8 mouse cellular contexts compared by ENCODE assay signal in the genomic region with DNA sequence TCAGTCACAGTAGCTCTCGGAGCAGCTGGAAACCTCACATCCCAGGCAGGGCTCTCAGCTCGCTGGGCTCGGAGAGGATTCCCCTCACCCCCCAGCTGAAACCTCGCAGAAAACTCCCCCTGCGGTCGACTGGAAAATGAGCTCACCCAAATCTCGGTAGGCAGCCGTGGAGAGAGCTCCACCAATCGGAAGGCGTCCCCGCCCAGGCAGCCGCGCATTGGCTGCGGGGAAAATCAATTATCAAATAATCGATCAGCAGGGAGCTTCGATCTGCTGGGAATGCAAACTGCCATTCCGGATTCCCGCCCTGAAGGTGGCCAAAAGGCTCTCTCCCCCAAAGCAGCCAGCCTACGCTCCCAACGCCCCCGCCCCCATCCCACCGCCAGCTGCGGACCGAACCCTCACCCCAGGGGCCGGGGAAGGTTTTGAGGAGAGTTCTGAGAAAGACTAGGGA. TPM values are rescaled to one million over a fixed set of nuclear protein-coding genes. Genes with fewer than 3 reads are reported as not detected.
DNase-seq lines count a peak whose midpoint lies in the region; ATAC-seq and TF ChIP-seq lines count a peak whose summit lies in the region.

No protein-coding gene starts in this region.

- no peaks in the 10 kb centered on the region for H3K9me3 ChIP-seq in forebrain, embryonic 16.5 days (ENCODE audit: control insufficient read depth, low read length)

- H3K27ac ChIP-seq in forebrain, embryonic 16.5 days (ENCODE audit: low read length), result peak overlapping the region; percentile 94
- H3K27ac ChIP-seq in layer of hippocampus, adult 2 months, result peak overlapping the region; percentile 52

- TF ChIP-seq POLR2A in lung, adult 2 months (IDR thresholded peaks at IDR 0.05; ENCODE audit: borderline replicate concordance, extremely low read depth, low read depth, low read length), result peak; percentile 82; the same call in 1 of the 2 replicates

- H3K9ac ChIP-seq in forebrain, embryonic 16.5 days (replicated peaks; ENCODE audit: low read depth, low read length), result peak overlapping the region; percentile 87

- peak overlapping the region; percentile 87 for H3K4me2 ChIP-seq in forebrain, embryonic 16.5 days (ENCODE audit: low read length)

- ATAC-seq in forebrain, embryonic 16.5 days, result peak; percentile 87
- peak; percentile 46; the same call in 1 of the 2 replicates for ATAC-seq in neutrophil, adult 5-6 weeks (ENCODE audit: extremely low read depth, insufficient number of reproducible peaks, low FRiP score, poor library complexity, severe bottlenecking)

- peak overlapping the region; percentile 69 for H3K4me3 ChIP-seq in forebrain, embryonic 16.5 days (replicated peaks; ENCODE audit: low read length)
- peak overlapping the region; percentile 56 for H3K4me3 ChIP-seq in layer of hippocampus, adult 2 months
- H3K4me3 ChIP-seq in lung, adult 2 months (replicated peaks; ENCODE audit: extremely low read depth, low read depth, low read length), result peak overlapping the region; percentile 81

- TF ChIP-seq CTCF in layer of hippocampus, adult 2 months (conservative IDR thresholded peaks at IDR 0.05), result peak; percentile 35; the same call in 1 of the 2 replicates
- TF ChIP-seq CTCF in lung, adult 2 months (IDR thresholded peaks at IDR 0.05; ENCODE audit: insufficient read depth, low read length), result no peak

- H3K27me3 ChIP-seq in forebrain, embryonic 16.5 days (replicated peaks; ENCODE audit: control insufficient read depth, insufficient read depth, low read length), result peaks cover 27% of the 10 kb centered on the region

- peak; percentile 96 for DNase-seq in ES-CJ7 (ENCODE audit: low read depth, low spot score)
- DNase-seq in cerebellum, adult 11 months, result peak; percentile 94
- DNase-seq in heart, postnatal 25 days (ENCODE audit: low spot score), result peak; percentile 93
- DNase-seq in layer of hippocampus, adult 2 months (ENCODE audit: low spot score in 2 of 2), result peak; percentile 76 to 87
- peak; percentile 70 for DNase-seq in lung, adult 2 months
- DNase-seq in testis, postnatal 14 days (ENCODE audit: low spot score), result peak; percentile 88

- intact Hi-C loops in heart, postnatal 25 days (cut with DNase I), result loop anchor here (5.0 to 10.0 kb wide), 4 partner anchors 182 to 868 kb away; no protein-coding TSS in a partner anchor

- peaks cover 18% of the 10 kb centered on the region for H3K4me1 ChIP-seq in forebrain, embryonic 16.5 days (replicated peaks; ENCODE audit: control insufficient read depth, insufficient read depth, low read length)
- peaks cover 2% of the 10 kb centered on the region; the same call in 1 of the 2 replicates for H3K4me1 ChIP-seq in lung, adult 2 months (ENCODE audit: control insufficient read depth, insufficient read depth, low read length)

- no peaks in the 10 kb centered on the region for H3K36me3 ChIP-seq in forebrain, embryonic 16.5 days (ENCODE audit: control insufficient read depth, insufficient read depth)

- WGBS in forebrain, embryonic 16.5 days, result under 1% methylated on average over 25 of the region's 25 CpGs
- WGBS in lung, adult 2 months, result under 1% methylated on average over 25 of the region's 25 CpGs

RNA-seq across cellular contexts. Expression of a gene that starts 1.6 kb away (rescaled TPM):
- polyA plus RNA-seq in forebrain, embryonic 16.5 days (2015; fragmentation: Nextera tagmentation; extraction: Ambion mirVana), result 28.5 and 41.4 TPM in 2 replicates
- total RNA-seq in heart, postnatal 25 days (2021), result 10 to 100 TPM; 26.5 to 31.4 TPM
- 1 to 10 TPM; 1.8 to 1.9 TPM for total RNA-seq in layer of hippocampus, adult 2 months (2021)
- 26.0 and 31.3 TPM in 2 replicates for polyA plus RNA-seq in lung, adult 2 months (2012; rRNA removed)
- total RNA-seq in neutrophil, adult 5-6 weeks (2017), result 3.2 and 3.6 TPM in 2 replicates

Comparison
In these comparisons a context has a peak if more than half of its experiments do, and no peak if none do; other contexts are left out.
1. Peak in every context shown above with its lines: DNase-seq, ATAC-seq, H3K4me3 ChIP-seq and H3K27ac ChIP-seq.